Mouse (Mus musculus) heart, embryonic 11.5 days (tissue): ENCODE data around the gene Rac2. TPM values are rescaled to one million over a fixed set of nuclear protein-coding genes. Genes with fewer than 3 reads are reported as not detected.

Experiments used
- ATAC-seq: fragments of 200-750 bp; cut with Nextera tagmentation; replicated peaks from 2 replicates; pipeline ENCODE4 v1.8.0; 2017; ENCODE audit warnings: moderate library complexity; ENCODE audit not compliant: insufficient number of reproducible peaks, low FRiP score, low TSS enrichment
- H3K27ac ChIP-seq: fragments of 300-500 bp; sonication (generic); 2 replicates; pipeline ENCODE4 v1.5.1; 2014; ENCODE audit warnings: mild to moderate bottlenecking, low read depth, low read length
- H3K27me3 ChIP-seq: fragments of 300-500 bp; sonication (generic); 2 replicates; pipeline ENCODE4 v1.6.1; 2014; ENCODE audit warnings: mild to moderate bottlenecking, low read length, mixed read lengths; ENCODE audit not compliant: control insufficient read depth, insufficient read depth
- H3K36me3 ChIP-seq: fragments of 300-500 bp; sonication (generic); 2 replicates; pipeline ENCODE4 v1.6.1; 2014; ENCODE audit warnings: mild to moderate bottlenecking, low read length, moderate library complexity, mixed read lengths; ENCODE audit not compliant: control insufficient read depth, insufficient read depth
- H3K4me1 ChIP-seq: fragments of 300-500 bp; sonication (generic); 2 replicates; pipeline ENCODE4 v1.6.1; 2014; ENCODE audit warnings: low read length; ENCODE audit not compliant: control insufficient read depth, insufficient read depth
- H3K4me2 ChIP-seq: fragments of 300-500 bp; sonication (generic); 2 replicates; pipeline ENCODE4 v1.6.1; 2014; ENCODE audit warnings: mild to moderate bottlenecking, moderate library complexity
- H3K4me3 ChIP-seq: fragments of 300-500 bp; sonication (generic); 2 replicates; pipeline ENCODE4 v1.5.1; 2014; ENCODE audit warnings: low read depth, low read length
- H3K9ac ChIP-seq: fragments of 300-500 bp; sonication (generic); 2 replicates; pipeline ENCODE4 v1.6.1; 2014; ENCODE audit warnings: mild to moderate bottlenecking, low read depth, low read length, moderate library complexity
- H3K9me3 ChIP-seq: fragments of 300-500 bp; sonication (generic); replicated peaks from 2 replicates; pipeline ENCODE4 v1.6.1; 2016; ENCODE audit warnings: low read length; ENCODE audit not compliant: control insufficient read depth
- WGBS: fragments of 180-500 bp; shearing (Covaris S2); extraction: QIAGEN DNeasy Blood & Tissue Kit; methylation state at CpG from one replicate; pipeline ENCODE4 v1.1.7; 2014; ENCODE audit not compliant: insufficient replicate concordance; 5-methylcytosine and 5-hydroxymethylcytosine counted together
- polyA plus RNA-seq: library from polyadenylated mRNA; unstranded; fragments of >200 nt; fragmentation: Nextera tagmentation; extraction: Ambion mirVana; gene quantifications from 2 replicates; pipeline ENCODE4 v1.2.1, GENCODE M21; 2014

Gene Rac2
- 3.4 and 9.2 TPM in 2 replicates for polyA plus RNA-seq

- Histone ChIP-seq H3K4me1 (peaks cover 15% of the 10 kb centered on the region), H3K9me3 (no peaks in the 10 kb centered on the region), H3K27ac (peak within 1 kb of the TSS; percentile 68), H3K27me3 (no peaks in the 10 kb centered on the region), H3K4me2 (peak within 1 kb of the TSS; percentile 33; the same call in 1 of the 2 replicates), H3K4me3 (no peak within 1 kb of the TSS), H3K36me3 (no peaks in the 10 kb centered on the region), H3K9ac (0 out of 2 replicates have a peak within 1 kb of the TSS, but pooled peaks have one; percentile 7)
- ATAC-seq = no peak
- WGBS = 71% methylated on average over 8 of the region's 8 CpGs
These were observed at the start of gene Rac2 for GRCm38 (mm10) chr15:78572658-78573397. TSS of gene Rac2 (minus strand) at chr15:78572783.

- Histone ChIP-seq H3K4me2 (no peak overlapping the region), H3K27ac (no peak overlapping the region), H3K36me3 (no peaks in the 10 kb centered on the region), H3K27me3 (peaks cover 12% of the 10 kb centered on the region), H3K4me3 (no peak overlapping the region), H3K9me3 (no peaks in the 10 kb centered on the region), H3K9ac (no peak overlapping the region), H3K4me1 (no peaks in the 10 kb centered on the region)
- ATAC-seq = no peak
- WGBS = 71% methylated on average over 2 of the region's 2 CpGs
These were observed 44.4 kb upstream of the Rac2 start for GRCm38 (mm10) chr15:78616973-78617372.

- 76% methylated on average over 7 of the region's 7 CpGs for WGBS
- H3K36me3 ChIP-seq = no peaks in the 10 kb centered on the region
- no peaks in the 10 kb centered on the region; the same call in 1 of the 2 replicates for H3K27me3 ChIP-seq
- H3K9ac ChIP-seq = no peak overlapping the region
- H3K9me3 ChIP-seq = no peaks in the 10 kb centered on the region
- ATAC-seq = no peak
- no peak overlapping the region for H3K4me2 ChIP-seq
- H3K4me3 ChIP-seq = no peak overlapping the region
- H3K4me1 ChIP-seq = no peaks in the 10 kb centered on the region; the same call in 1 of the 2 replicates
- no peak overlapping the region for H3K27ac ChIP-seq
These were observed 42.0 kb upstream of the Rac2 start for GRCm38 (mm10) chr15:78614536-78614935.

GRCm38 (mm10) chr15:78610705-78611462 is 38.3 kb upstream of the Rac2 start:
- Histone ChIP-seq H3K27me3 (no peaks in the 10 kb centered on the region; the same call in 1 of the 2 replicates), H3K36me3 (no peaks in the 10 kb centered on the region), H3K4me3 (no peak overlapping the region), H3K4me1 (no peaks in the 10 kb centered on the region; the same call in 1 of the 2 replicates), H3K27ac (no peak overlapping the region), H3K9me3 (no peaks in the 10 kb centered on the region), H3K4me2 (no peak overlapping the region), H3K9ac (no peak overlapping the region)
- no peak for ATAC-seq
- WGBS = 46% methylated on average over 12 of the region's 12 CpGs

DNA sequence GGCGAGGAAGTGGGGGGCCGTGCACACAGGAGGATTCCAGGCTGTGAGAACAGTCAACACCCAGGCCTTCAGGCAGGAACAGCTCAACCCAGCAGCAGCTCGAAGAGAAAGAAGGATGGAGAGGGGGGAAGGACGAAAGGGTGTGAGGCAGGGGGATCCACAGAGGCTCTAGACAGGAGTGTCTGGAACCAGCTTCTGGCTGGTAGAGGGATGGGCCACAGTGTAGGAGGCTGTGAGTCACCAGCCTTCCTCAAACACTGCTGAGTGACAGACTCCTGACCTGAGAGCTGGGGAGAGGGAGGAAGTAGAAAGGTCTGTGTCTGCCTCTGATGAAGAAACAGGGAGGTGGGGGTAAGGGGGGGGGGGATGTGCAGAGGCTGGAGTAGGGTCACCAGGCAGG is 34.9 kb upstream of the Rac2 start:
- Histone ChIP-seq H3K4me2 (no peak overlapping the region), H3K27ac (no peak overlapping the region; the same call in 1 of the 2 replicates), H3K36me3 (no peaks in the 10 kb centered on the region), H3K4me1 (no peaks in the 10 kb centered on the region; the same call in 1 of the 2 replicates), H3K4me3 (no peak overlapping the region), H3K9ac (no peak overlapping the region), H3K9me3 (no peaks in the 10 kb centered on the region), H3K27me3 (no peaks in the 10 kb centered on the region; the same call in 1 of the 2 replicates)
- WGBS = 47% methylated on average over 4 of the region's 4 CpGs
- ATAC-seq = no peak

GRCm38 (mm10) chr15:78606059-78606458 is 33.5 kb upstream of the Rac2 start:
- H3K4me3 ChIP-seq = no peak overlapping the region
- H3K4me1 ChIP-seq = no peaks in the 10 kb centered on the region; the same call in 1 of the 2 replicates
- ATAC-seq = no peak
- H3K4me2 ChIP-seq = no peak overlapping the region
- no peaks in the 10 kb centered on the region for H3K36me3 ChIP-seq
- no peaks in the 10 kb centered on the region for H3K9me3 ChIP-seq
- H3K9ac ChIP-seq = no peak overlapping the region
- WGBS = 75% methylated on average over 6 of the region's 6 CpGs
- H3K27ac ChIP-seq = no peak overlapping the region
- no peaks in the 10 kb centered on the region; the same call in 1 of the 2 replicates for H3K27me3 ChIP-seq

DNA sequence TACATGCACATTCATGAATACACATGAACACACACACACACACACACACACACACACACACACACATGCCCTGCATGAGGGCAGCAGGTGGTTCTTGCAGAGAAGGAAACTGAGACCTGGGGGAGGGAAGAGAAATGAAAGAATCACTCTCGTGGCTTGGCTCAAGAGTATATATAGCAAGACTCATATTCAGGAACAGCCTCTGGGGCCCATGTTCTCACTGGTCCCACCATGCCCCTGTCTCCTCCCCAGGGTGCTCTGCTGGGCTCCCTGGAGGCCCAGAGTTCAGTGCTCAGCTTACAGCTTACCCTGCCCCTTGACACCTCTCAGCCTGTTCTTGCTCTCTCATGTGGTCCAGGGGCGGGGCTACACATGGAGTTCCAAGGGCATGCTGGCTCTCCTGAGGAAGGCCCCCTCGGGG is 32.8 kb upstream of the Rac2 start:
- no peaks in the 10 kb centered on the region for H3K9me3 ChIP-seq
- no peaks in the 10 kb centered on the region; the same call in 1 of the 2 replicates for H3K27me3 ChIP-seq
- no peak overlapping the region for H3K4me3 ChIP-seq
- WGBS = 49% methylated on average over 3 of the region's 3 CpGs
- H3K27ac ChIP-seq = no peak overlapping the region
- ATAC-seq = no peak
- H3K36me3 ChIP-seq = no peaks in the 10 kb centered on the region
- H3K9ac ChIP-seq = no peak overlapping the region
- no peak overlapping the region for H3K4me2 ChIP-seq
- H3K4me1 ChIP-seq = no peaks in the 10 kb centered on the region

DNA sequence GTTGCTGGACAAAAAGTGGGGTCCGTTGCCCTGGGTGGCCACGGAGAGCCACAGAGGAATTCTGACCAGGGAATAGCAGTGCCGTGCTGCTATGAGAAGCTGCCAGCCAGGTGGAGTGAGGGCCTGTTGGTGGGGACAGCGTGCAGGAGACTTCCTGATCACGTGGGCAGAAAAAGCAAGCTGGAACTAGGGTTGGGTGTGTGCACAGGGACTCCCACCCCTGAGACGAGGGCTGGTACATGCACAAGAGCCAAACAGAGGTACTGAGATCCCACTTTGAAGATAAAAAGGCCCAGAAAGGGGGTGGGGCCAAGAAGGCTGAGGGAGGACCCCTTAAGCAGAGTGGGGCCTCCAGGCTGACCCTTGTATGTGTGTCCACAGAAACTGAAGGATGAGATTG is 31.7 kb upstream of the Rac2 start:
- Histone ChIP-seq H3K4me1 (no peaks in the 10 kb centered on the region), H3K27me3 (no peaks in the 10 kb centered on the region; the same call in 1 of the 2 replicates), H3K9ac (no peak overlapping the region), H3K27ac (no peak overlapping the region), H3K4me2 (no peak overlapping the region), H3K4me3 (no peak overlapping the region), H3K36me3 (no peaks in the 10 kb centered on the region), H3K9me3 (no peaks in the 10 kb centered on the region)
- 64% methylated on average over 6 of the region's 6 CpGs for WGBS
- ATAC-seq = no peak
